Mouse (Mus musculus) naive thymus-derived CD4-positive, alpha-beta T cell, adult 2 months (primary cell): ENCODE measurements at regions not wholly inside any gene's neighbourhood (a gene's known extent, or its start where the extent isn't known, plus 50 kb on each side); places are given as distances from the start of the nearest gene placed in this dataset.

Experiments used
- DNase-seq: peaks from one replicate; pipeline ENCODE4 v3.0.0-alpha.2; 2011; ENCODE audit warnings: low read depth

DNA sequence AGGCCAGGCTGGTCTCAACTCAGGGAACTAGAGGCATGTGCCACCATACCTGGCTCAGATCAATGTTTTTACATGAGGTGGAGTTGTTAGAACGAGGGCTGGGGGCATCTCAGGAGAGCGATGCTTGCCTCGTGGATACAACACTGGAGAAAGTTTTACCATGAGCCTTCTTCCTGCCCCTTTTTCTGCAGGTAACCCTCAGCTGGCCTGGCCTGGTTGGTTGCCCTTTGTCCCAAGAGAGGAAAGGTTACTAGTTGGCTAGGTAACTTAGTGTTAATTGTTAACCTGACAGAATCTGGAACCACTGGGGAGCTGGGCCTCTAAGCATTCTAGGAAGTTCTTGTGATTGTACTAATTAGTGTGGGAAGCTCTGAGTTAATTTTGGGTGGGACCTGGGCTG is 81.0 kb upstream of the Sertad2 start:
- DNase-seq: no peak

DNA sequence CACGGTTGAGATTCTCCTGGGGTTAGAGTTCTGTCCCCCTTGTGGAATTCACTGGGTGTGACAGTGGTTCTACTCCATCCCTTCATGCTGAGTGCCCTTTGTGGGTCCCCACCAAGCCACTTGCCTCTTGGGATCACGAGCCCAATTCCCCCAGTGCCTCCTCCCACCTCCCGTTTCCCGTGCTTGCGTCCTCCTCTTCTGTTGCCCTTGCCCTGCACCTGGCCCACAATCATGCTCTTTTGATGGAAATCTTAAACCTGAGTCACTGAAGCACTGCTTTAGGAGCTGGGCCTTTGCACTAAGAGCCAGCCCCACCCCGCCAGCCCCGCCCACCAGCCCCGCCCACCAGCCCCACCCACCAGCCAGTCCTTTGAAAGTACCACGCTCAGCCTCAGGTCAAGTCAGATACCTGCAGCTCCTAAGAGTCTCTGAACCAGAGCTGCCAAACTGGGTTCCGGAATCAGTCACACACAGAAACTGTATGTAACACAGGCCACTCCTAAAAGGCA is 79.8 kb upstream of the Sertad2 start:
- DNase-seq: no peak

DNA sequence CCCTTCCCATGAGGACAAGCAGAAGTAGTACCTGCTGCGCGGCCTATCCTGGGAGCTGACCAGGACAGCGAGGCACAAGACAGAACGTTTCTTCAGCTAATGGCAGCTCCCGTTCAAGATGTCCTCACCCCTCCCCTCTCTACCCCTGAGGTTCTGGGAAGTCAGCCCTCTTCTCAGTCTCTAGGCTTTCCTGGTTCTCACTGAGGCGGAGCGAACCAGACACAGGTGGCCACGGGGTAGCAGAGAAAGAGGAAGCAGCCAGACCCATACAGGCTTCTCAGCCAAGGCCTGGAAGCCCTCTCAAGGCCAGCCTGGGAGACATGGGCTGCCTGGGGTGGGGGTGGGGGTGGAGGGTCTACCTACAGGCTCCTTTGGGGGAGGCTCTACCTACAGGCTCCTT is 78.5 kb upstream of the Sertad2 start:
- DNase-seq: no peak

DNA sequence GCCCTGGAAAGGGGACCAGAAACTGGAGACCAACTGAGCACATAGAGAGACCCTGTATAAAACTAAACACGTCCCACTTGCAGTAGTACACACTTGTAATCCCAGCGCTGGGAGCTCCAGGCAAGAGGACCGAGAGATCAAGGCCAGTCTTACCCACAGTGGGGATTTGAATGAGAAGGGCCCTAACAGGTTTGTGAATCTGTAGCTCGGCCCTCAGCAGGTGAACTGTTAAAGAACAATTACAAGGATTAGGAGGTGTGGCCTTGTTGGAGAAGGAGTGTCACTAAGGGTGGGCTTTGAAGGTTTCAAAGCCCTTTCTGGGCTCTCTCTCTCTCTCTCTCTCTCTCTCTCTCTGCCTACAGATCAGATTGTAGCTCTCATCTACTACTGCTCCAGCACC is 76.5 kb upstream of the Sertad2 start:
- DNase-seq: no peak

DNA sequence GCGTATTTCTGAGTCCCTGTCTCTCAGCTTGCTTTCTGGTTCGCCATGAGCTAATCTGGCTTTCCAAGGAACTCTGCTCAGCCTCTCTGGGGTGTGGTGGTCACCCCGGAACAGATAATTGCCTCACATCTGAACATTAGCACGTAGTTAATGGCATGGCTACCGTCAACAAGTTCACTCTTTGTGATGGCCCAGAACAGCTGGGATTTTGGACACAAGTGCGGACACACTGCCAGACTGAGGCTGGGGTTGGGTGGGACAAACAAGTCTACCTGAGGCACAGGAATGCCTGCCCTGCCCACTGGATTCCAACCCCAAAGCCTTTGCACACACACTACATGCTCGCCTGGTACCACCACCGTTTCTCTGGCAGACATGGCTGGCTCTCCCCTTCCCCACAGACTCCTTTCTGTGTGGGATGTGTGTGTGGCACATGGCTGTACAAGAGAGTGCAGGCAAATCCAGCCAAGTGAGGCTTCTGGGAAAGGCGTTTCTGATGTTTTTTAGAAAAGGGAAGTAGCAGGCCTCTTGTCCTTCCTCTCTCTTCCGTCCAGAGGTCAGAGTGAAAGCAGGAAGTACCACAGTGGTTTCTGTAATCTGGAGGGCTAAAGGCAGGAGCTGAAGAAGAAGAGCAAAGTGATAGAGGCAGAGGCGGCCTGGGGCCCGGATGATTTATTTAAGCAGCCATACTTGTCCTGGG is 74.6 kb upstream of the Sertad2 start:
- DNase-seq: no peak

DNA sequence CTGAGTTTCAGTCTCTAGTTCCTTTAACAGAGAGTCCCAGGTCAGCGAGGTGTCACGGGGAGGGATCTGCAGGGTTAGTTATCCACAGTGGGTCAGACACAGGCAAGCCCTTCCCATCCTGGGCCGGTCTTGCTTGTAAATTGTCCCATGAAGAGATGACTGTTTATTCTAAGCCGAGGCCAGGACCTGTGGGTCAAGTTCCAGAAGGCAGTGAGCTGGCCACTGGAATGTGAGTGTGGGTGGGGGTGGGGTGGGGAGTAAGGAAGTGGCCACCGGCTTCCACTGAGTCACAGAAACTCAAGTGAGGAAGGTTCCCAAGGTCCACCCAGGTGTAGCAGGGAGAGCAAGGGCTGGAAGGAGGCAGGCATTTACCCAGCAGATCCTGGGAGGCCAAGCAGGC is 73.7 kb upstream of the Sertad2 start:
- no peak for DNase-seq

DNA sequence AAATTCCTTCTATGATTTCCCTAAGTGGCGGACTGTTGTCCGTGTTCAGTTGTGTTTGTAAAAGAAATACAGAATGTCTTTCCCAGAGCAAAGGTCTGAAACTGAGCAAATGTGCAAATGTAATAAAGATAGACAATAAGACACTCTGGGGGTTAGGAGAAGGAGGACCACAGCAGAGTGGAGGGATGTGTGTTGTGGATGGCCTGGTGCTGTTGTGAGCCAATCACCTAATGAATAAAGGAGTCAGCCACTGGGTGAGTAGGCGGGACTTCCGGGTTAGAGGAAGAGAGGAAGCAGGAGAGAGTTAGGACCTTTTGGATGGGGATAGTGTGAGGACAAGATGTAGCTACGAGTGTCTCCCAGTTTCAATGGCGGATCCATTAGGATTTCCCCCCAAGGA is 72.7 kb upstream of the Sertad2 start:
- no peak for DNase-seq

DNA sequence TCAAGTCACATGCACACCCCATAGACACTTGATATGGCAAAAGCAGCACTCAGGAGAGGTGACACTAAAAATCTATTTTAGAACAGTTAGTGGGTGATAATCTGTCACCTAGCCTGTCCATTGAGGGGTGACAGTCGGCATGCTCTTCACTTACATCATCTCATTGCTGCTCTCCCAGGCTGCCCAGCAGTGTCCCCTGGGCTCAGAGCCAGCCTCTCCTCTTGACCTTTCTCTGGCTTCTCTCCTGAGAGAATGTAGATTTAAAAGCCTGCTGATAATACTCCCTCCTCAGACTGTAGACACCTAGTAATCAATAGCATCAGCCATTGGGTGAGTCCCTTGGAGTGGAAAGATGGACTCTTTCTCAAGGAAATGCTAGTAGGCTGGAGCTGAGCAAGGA is 70.7 kb upstream of the Sertad2 start:
- no peak for DNase-seq

DNA sequence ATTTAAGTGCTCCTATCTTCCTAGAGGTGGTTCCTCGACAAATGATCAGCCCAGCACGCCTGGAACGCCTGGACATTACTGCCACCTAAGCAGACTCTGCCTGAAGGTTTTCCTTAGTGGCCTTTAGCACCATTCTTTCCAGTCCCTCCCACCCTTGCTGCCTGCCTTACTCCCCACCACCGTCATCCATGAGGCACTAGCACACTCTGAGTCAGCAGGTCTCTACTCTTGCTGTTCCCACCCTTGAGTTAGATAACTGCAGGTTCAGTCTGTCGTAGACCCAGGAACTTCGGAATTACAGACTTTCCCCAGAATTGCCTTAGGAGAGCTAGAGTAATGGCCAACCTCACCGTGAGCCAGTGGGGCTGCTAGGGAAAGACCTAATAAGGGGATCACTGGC is 67.4 kb upstream of the Sertad2 start:
- DNase-seq: no peak

DNA sequence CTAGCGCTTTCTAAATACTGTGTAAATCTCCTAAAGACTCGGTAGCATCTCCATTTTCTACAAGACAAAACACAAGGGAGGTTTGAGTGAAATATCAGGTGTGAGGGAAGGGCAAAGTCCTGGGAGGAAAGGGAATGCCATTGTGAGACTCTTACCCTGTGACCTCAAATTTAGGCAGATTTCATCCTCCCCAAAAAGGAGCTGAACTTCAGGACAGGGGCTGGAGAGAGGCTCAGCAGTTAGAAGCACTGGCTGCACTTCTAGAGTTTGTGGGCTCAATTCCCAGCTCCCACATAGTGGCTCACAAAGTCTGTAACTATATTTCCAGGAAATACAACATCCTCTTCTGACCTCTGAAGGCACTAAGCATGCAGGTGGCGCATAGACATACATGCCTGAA is 66.6 kb upstream of the Sertad2 start:
- DNase-seq: no peak

DNA sequence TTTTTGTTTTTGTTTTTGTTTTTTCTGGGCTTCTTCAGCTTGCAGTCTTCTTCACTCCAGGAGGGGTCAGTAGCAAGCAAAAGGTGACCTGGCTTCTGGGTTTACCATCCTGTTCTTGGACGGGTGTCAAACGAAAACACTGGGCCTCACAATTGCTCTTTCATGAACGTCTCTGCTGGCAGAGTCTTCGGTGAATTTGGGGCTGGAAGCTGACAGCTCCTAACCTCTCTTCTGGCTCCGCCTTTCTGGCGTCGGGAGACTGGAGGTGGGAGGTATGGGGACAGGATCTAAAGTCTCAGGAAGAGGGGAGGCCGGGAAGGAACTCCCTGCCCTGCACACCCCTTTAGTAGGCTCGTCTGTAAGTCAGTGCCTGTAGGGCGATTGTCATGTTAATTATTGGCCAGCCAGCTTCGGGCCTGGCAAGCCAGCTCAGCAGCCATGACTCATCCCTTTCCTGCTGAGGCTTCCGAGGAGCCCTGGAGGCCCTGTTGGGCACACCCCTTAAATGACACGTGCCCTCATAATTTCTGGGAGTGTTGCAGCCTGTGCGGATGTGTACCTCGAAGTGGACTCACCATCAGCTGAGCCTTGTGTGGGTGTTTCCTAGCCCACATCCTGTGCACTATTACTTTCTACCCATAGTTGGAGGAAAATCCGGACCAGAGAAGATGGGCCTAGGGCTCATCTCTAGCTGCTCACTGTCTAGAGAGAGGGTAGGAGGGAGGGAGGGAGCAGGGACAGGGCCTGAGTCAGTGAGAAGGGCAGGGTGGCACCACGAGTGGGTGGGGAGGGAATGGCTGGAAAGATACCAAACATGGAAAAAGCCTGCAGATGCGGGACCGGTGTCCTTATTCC is 65.6 kb upstream of the Sertad2 start:
- peak; percentile 62 for DNase-seq

DNA sequence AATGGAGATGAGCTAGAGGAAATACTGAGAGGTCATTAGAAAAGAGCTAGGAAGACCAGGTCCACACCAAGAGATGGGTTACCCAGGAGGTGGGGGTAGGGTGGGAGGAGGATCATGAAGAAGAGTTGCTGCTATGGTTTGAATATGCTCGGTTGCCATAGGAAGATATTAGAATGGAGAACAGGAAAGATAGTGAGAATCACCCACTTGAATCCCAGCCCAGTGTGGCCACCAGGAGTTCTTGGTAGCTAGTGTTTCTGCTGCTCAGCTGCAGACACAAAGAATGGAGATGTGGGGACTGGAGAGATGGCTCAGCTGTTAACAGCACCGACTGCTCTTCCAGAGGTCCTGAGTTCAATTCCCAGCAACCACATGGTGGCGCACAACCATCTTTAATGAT is 62.4 kb upstream of the Sertad2 start:
- no peak for DNase-seq

DNA sequence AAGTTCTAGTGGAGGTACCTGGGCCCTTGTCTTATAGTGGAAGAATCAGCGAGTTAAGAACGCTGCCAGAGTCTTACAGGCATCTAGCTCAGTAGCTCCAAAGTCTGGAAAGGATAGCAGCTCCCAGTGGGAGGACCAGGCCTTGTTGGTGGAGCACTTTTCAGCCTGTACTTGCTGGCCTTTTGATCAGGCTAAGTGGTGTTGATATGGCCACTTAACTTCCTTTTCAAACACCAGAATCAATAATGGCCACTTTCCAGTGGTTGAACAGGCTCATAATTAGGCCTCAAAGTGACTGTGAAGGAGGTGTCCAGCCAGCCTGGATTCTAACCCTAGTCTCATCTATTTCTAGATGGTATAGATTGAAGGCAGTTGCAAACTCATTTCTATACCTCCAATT is 57.7 kb upstream of the Sertad2 start:
- DNase-seq: no peak
